Mouse (Mus musculus) bone marrow, adult 2 months (tissue): Measurements from ENCODE around the gene Reep6. TPM values are rescaled to one million over a fixed set of nuclear protein-coding genes. Genes with fewer than 3 reads are reported as not detected.
A peak's percentile ranks its signal among the peaks of the same experiment; 100 is the strongest.

Experiments used
- H3K27ac ChIP-seq: fragments of 200-500 bp; 2 replicates; pipeline ENCODE4 v1.5.1; 2012; ENCODE audit warnings: low read depth, mild to moderate bottlenecking, control low read depth, inconsistent platforms, low read length; ENCODE audit not compliant: control insufficient read depth, poor library complexity, insufficient read depth
- H3K4me1 ChIP-seq: fragments of 200-500 bp; 2 replicates; pipeline ENCODE4 v1.6.1; 2011; ENCODE audit warnings: low read length; ENCODE audit not compliant: control insufficient read depth, insufficient read depth
- H3K4me3 ChIP-seq: fragments of 200-500 bp; replicated peaks from 2 replicates; pipeline ENCODE3; 2011; ENCODE audit warnings: mild to moderate bottlenecking, low read depth, low read length, control low read depth; ENCODE audit not compliant: control insufficient read depth
- CTCF ChIP-seq: fragments of 200-500 bp; IDR thresholded peaks from 2 replicates; pipeline ENCODE4 v1.5.1; 2011; ENCODE audit warnings: low read length, control low read depth; ENCODE audit not compliant: control insufficient read depth, insufficient read depth
- POLR2A ChIP-seq: fragments of 200-500 bp; IDR thresholded peaks from 2 replicates; pipeline ENCODE4 v1.6.1; 2011; ENCODE audit warnings: low read depth, mild to moderate bottlenecking, control low read depth, low read length, borderline replicate concordance; ENCODE audit not compliant: control insufficient read depth
- WGBS: fragments of 180-500 bp; shearing (Covaris S2); methylation state at CpG from one replicate; pipeline ENCODE4 v1.1.7; 2018; 5-methylcytosine and 5-hydroxymethylcytosine counted together
- polyA plus RNA-seq: library from polyadenylated mRNA; stranded (reverse); fragments of >200 nt; gene quantifications from 2 replicates; pipeline ENCODE4 v1.2.4, GENCODE M21; 2011; ENCODE audit warnings: low replicate concordance; ENCODE audit not compliant: missing spikeins, insufficient read depth, insufficient read length

Gene Reep6
- polyA plus RNA-seq, 1 experiment = 6.5 TPM

DNA sequence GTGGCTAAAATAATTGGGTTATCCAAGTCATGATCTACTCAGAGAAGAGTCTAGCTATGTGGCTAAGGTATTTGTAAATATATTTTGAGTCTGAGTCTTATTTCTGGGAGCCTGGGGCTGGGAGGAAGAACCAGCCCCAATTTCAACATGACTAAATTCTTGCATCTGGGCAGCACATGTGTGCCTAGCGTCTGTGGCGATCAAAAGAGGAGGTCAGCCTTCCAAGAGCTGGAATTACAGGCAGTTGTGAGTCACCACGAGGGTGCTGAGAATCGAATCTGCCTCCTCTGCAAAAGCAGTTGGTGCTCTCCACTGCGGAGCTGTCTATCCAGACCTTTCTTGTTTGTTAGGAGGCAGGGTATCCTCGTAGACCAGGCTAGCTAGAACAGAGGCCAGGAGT is 36.0 kb downstream of the Reep6 start:
- TF ChIP-seq POLR2A = no peak
- no peak for TF ChIP-seq CTCF
- WGBS = 58% methylated on average over 6 of the region's 6 CpGs
- no peak overlapping the region for H3K27ac ChIP-seq

DNA sequence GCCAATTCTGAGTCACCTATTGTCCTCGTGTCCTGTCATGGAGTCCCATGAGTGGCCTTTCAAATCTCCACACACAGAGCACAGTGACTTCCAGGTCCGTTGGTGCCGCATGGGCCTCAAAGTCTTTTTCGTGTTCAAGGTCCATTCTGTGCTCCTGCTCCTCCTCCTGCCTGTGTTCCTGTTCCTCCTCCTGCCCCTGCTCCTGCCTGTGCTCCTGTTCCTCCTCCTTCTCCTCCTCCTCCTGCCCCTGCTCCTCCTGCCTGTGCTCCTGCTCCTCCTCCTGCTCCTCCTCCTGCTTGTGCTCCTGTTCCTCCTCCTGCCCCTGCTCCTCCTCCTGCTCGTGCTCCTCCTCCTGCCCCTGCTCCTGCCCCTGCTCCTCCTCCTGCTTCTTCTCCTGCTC is 38.2 kb downstream of the Reep6 start:
- H3K4me1 ChIP-seq = no peaks in the 10 kb centered on the region; the same call in 1 of the 2 replicates
- WGBS = 66% methylated on average over 5 of the region's 5 CpGs
- TF ChIP-seq POLR2A (no peak), CTCF (no peak)
- no peak overlapping the region for H3K27ac ChIP-seq
- H3K4me3 ChIP-seq = no peak overlapping the region

More for the DNA sequence above, 36.0 kb downstream of the Reep6 start:
- no peaks in the 10 kb centered on the region for H3K4me1 ChIP-seq
- no peak overlapping the region for H3K4me3 ChIP-seq

GRCm38 (mm10) chr10:80368392-80368791 is 38.6 kb downstream of the Reep6 start:
- no peak overlapping the region for H3K27ac ChIP-seq
- H3K4me1 ChIP-seq = no peaks in the 10 kb centered on the region; the same call in 1 of the 2 replicates
- TF ChIP-seq POLR2A (no peak), CTCF (no peak)
- 77% methylated on average over 6 of the region's 6 CpGs for WGBS
- no peak overlapping the region for H3K4me3 ChIP-seq

- Histone ChIP-seq H3K4me3 (no peak overlapping the region), H3K4me1 (no peaks in the 10 kb centered on the region; the same call in 1 of the 2 replicates), H3K27ac (no peak overlapping the region)
- TF ChIP-seq POLR2A (no peak), CTCF (peak; percentile 42; the same call in 1 of the 2 replicates)
- WGBS = 78% methylated on average over 21 of the region's 21 CpGs
Observed at GRCm38 (mm10) chr10:80369995-80370747, 40.4 kb downstream of the Reep6 start.

DNA sequence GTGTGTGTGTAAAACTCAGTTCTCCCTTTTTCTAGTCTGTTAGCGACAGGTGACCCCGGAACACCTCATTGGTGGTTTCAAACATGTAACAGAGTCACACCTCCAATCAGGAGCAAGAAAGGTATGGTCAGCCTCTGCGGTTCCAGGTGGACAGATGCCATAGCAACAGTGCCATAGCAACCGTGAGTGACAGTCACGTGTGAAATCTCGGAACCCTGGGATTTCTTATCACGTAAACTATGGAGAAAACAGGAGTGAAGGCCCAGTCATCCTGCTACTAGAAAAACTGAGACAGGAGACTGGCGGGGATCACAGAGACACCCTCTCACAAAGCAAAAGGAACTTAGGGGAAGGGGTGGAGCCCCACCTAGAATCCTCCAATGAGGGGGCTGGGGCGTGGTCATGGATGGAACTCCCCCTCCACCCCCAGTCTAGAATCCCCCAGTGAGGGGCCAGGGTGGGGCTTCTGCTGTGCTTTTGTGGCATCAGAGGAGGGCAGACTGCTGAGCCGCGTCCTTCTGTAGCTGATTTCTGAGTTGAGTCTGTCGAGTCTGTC is 41.7 kb downstream of the Reep6 start:
- WGBS = 8% methylated on average over 12 of the region's 12 CpGs
- Histone ChIP-seq H3K27ac (no peak overlapping the region), H3K4me1 (no peaks in the 10 kb centered on the region; the same call in 1 of the 2 replicates), H3K4me3 (no peak overlapping the region)
- TF ChIP-seq CTCF = no peak
- no peak for TF ChIP-seq POLR2A

DNA sequence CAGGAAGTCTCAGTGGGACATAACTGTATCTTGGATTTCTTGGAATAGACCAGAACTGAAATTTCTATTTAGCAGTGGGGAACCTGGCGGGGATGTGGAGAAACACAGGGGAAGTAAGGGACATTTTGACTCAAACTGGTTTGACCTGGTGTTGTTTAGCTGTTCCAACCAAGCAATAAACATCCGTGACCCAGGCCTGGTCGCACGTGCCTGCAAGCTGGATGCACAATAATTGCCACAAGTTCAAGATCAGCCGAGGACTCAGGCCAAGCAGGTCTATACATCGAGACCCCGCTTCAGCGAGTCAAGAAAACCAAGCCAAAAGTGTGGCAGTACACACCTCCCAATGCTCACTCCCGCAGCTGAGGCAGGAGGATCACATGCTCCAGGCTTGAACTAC is 42.2 kb downstream of the Reep6 start:
- TF ChIP-seq CTCF (no peak), POLR2A (no peak)

GRCm38 (mm10) chr10:80372706-80373105 is 43.0 kb downstream of the Reep6 start:
- Histone ChIP-seq H3K4me1 (no peaks in the 10 kb centered on the region; the same call in 1 of the 2 replicates), H3K4me3 (no peak overlapping the region), H3K27ac (no peak overlapping the region)
- no peak for TF ChIP-seq POLR2A
- no peak for TF ChIP-seq CTCF
- 82% methylated on average over 6 of the region's 6 CpGs for WGBS

More for the DNA sequence above, 42.2 kb downstream of the Reep6 start:
- Histone ChIP-seq H3K4me3 (no peak overlapping the region), H3K27ac (no peak overlapping the region), H3K4me1 (no peaks in the 10 kb centered on the region; the same call in 1 of the 2 replicates)
- WGBS = 67% methylated on average over 9 of the region's 9 CpGs

- no peak overlapping the region for H3K4me3 ChIP-seq
- no peak overlapping the region for H3K27ac ChIP-seq
- H3K4me1 ChIP-seq = no peaks in the 10 kb centered on the region; the same call in 1 of the 2 replicates
- TF ChIP-seq POLR2A (no peak), CTCF (peak; percentile 57)
- 39% methylated on average over 6 of the region's 6 CpGs for WGBS
Observed at GRCm38 (mm10) chr10:80374063-80374462, 44.3 kb downstream of the Reep6 start.

DNA sequence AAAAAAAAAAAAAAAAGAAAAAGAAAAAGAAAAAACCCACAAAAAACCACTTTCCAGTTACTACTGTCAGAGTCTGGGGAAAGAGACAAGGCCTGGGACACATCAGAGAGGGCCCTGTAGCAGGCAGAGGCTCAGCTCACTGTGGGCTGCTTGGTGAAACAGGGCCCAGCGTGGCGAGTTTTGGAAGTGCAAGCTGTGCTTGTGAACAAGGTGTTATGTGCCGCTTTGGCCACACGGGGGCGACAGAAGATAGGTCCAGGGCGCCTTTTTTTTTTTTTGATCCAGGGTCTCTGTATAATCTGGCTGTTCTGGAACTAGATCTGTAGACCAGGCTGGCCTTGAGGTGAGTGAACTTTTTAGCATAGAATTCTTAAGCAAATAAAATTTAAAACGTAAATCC is 46.4 kb downstream of the Reep6 start:
- no peak overlapping the region for H3K27ac ChIP-seq
- H3K4me3 ChIP-seq = no peak overlapping the region
- TF ChIP-seq CTCF = peak; percentile 93
- TF ChIP-seq POLR2A = no peak
- no peaks in the 10 kb centered on the region; the same call in 1 of the 2 replicates for H3K4me1 ChIP-seq
- 2% methylated on average over 7 of the region's 7 CpGs for WGBS
